Mouse (Mus musculus) kidney, postnatal 4 days (tissue): Measurements from ENCODE around the gene Amotl2.
A peak's percentile ranks its signal among the peaks of the same experiment; 100 is the strongest.

Source experiments
- DNase-seq, 2 experiments: peaks; one replicate each; pipeline ENCODE4 v3.0.0; 2021; ENCODE audit warnings: mixed read lengths in 2 of 2

The Amotl2 gene

GRCm38 (mm10) chr9:102719085-102719484, 2.6 kb downstream of the Amotl2 start:
- DNase-seq, result peak in 1 of 2 experiments; percentile 22

GRCm38 (mm10) chr9:102719936-102720566, 3.6 kb downstream of the Amotl2 start:
- DNase-seq, result peak in 1 of 2 experiments; percentile 35

GRCm38 (mm10) chr9:102720567-102721167, 4.2 kb downstream of the Amotl2 start:
- DNase-seq, result no peak

- DNase-seq, result peak in 1 of 2 experiments; percentile 40
These were observed 5.0 kb downstream of the Amotl2 start for GRCm38 (mm10) chr9:102721406-102721978.

GRCm38 (mm10) chr9:102722071-102722561, 5.6 kb downstream of the Amotl2 start:
- peak in 1 of 2 experiments; percentile 65 for DNase-seq

- no peak for DNase-seq
These were observed 6.3 kb downstream of the Amotl2 start for GRCm38 (mm10) chr9:102722750-102723149.

- peak in 1 of 2 experiments; percentile 29 for DNase-seq
These were observed 6.8 kb downstream of the Amotl2 start for GRCm38 (mm10) chr9:102723241-102723709.

GRCm38 (mm10) chr9:102723990-102724461, 7.6 kb downstream of the Amotl2 start:
- DNase-seq, result peak; percentile 60 to 75

- peak in 1 of 2 experiments; percentile 15 for DNase-seq
These were observed 8.5 kb downstream of the Amotl2 start for GRCm38 (mm10) chr9:102724942-102725341.

- DNase-seq, result peak; percentile 94 to 96
These were observed 9.6 kb downstream of the Amotl2 start for GRCm38 (mm10) chr9:102725958-102726654.

GRCm38 (mm10) chr9:102726811-102727210, 10.3 kb downstream of the Amotl2 start:
- DNase-seq, result peak in 1 of 2 experiments; percentile 21

GRCm38 (mm10) chr9:102727662-102728468, 11.4 kb downstream of the Amotl2 start:
- DNase-seq, result peak in 1 of 2 experiments; percentile 15

- DNase-seq, result no peak
These were observed 11.9 kb downstream of the Amotl2 start for GRCm38 (mm10) chr9:102728469-102728747.

- peak in 1 of 2 experiments; percentile 23 for DNase-seq
These were observed 12.8 kb downstream of the Amotl2 start for GRCm38 (mm10) chr9:102729093-102729845.

GRCm38 (mm10) chr9:102729876-102730413, 13.5 kb downstream of the Amotl2 start:
- peak in 1 of 2 experiments; percentile 37 for DNase-seq

- DNase-seq, result peak in 1 of 2 experiments; percentile 44
These were observed 14.6 kb downstream of the Amotl2 start for GRCm38 (mm10) chr9:102731044-102731471.

GRCm38 (mm10) chr9:102731574-102732175, 15.2 kb downstream of the Amotl2 start:
- peak in 1 of 2 experiments; percentile 22 for DNase-seq

GRCm38 (mm10) chr9:102732326-102732865, 15.9 kb downstream of the Amotl2 start:
- no peak for DNase-seq

GRCm38 (mm10) chr9:102733459-102733858, 17.0 kb downstream of the Amotl2 start:
- no peak for DNase-seq
